In genomic region chr7:115131259-115131969, GRCm38 (mm10) we compare ENCODE assay signal across 26 mouse cellular contexts.
DNase-seq lines count a peak whose midpoint lies in the region; ATAC-seq lines count a peak whose summit lies in the region.
"Had no signal": no experiment of that assay in that cellular context is flagged by ENCODE, and none has a peak within 500 bp of the region (broad histone marks: within the 10 kb centered on the region; RNA-seq: fewer than 3 reads in every experiment).

No protein-coding gene starts in this region.

- H3K27me3 ChIP-seq in midbrain, embryonic 12.5 days: 0 out of 2 replicates have a peak, but pooled peaks cover 4% of the 10 kb centered on the region
- no peaks in the 10 kb centered on the region for H3K27me3 ChIP-seq in midbrain, embryonic 15.5 days (replicated peaks)
- H3K27me3 ChIP-seq in forebrain, embryonic 15.5 days: no peaks in the 10 kb centered on the region
- no peaks in the 10 kb centered on the region for H3K27me3 ChIP-seq in midbrain, embryonic 14.5 days (ENCODE audit: control insufficient read depth, insufficient read depth, low read length)
- H3K27me3 ChIP-seq: kidney, embryonic 15.5 days had no signal

- H3K9me3 ChIP-seq in midbrain, embryonic 12.5 days: no peaks in the 10 kb centered on the region
- no peaks in the 10 kb centered on the region for H3K9me3 ChIP-seq in midbrain, embryonic 15.5 days
- no peaks in the 10 kb centered on the region for H3K9me3 ChIP-seq in forebrain, embryonic 15.5 days
- H3K9me3 ChIP-seq in midbrain, embryonic 14.5 days (ENCODE audit: control insufficient read depth, low read length): no peaks in the 10 kb centered on the region
- H3K9me3 ChIP-seq: embryonic facial prominence, embryonic 10.5 days; heart, embryonic 10.5 days; kidney, embryonic 15.5 days; megakaryocyte, embryonic 14.5 days had no signal

- peaks cover 28% of the 10 kb centered on the region for H3K4me1 ChIP-seq in midbrain, embryonic 12.5 days
- peaks cover 10% of the 10 kb centered on the region for H3K4me1 ChIP-seq in midbrain, embryonic 15.5 days
- peaks cover 28% of the 10 kb centered on the region for H3K4me1 ChIP-seq in forebrain, embryonic 15.5 days
- peaks cover 7% of the 10 kb centered on the region; the same call in 1 of the 2 replicates for H3K4me1 ChIP-seq in midbrain, embryonic 14.5 days (ENCODE audit: control insufficient read depth, insufficient read depth, low read length)
- H3K4me1 ChIP-seq: kidney, embryonic 15.5 days had no signal

- 59% methylated on average over 10 of the region's 10 CpGs for WGBS in midbrain, embryonic 12.5 days
- WGBS in midbrain, embryonic 15.5 days: 50% methylated on average over 10 of the region's 10 CpGs
- 36% methylated on average over 10 of the region's 10 CpGs for WGBS in forebrain, embryonic 15.5 days
- 44% methylated on average over 10 of the region's 10 CpGs for WGBS in midbrain, embryonic 14.5 days

- H3K4me2 ChIP-seq in midbrain, embryonic 12.5 days (replicated peaks): 0 out of 2 replicates have a peak overlapping the region, but pooled peaks have one; percentile 2
- H3K4me2 ChIP-seq in midbrain, embryonic 15.5 days: no peak overlapping the region
- H3K4me2 ChIP-seq in forebrain, embryonic 15.5 days (replicated peaks): peak overlapping the region; percentile 13; the same call in 1 of the 2 replicates
- H3K4me2 ChIP-seq in midbrain, embryonic 14.5 days (ENCODE audit: low read length): 0 out of 2 replicates have a peak overlapping the region, but pooled peaks have one; percentile 13
- H3K4me2 ChIP-seq: kidney, embryonic 15.5 days; liver, embryonic 11.5 days had no signal

- H3K36me3 ChIP-seq in midbrain, embryonic 12.5 days: no peaks in the 10 kb centered on the region
- H3K36me3 ChIP-seq in midbrain, embryonic 15.5 days (replicated peaks): no peaks in the 10 kb centered on the region
- H3K36me3 ChIP-seq in forebrain, embryonic 15.5 days: no peaks in the 10 kb centered on the region
- no peaks in the 10 kb centered on the region for H3K36me3 ChIP-seq in midbrain, embryonic 14.5 days (ENCODE audit: control insufficient read depth, insufficient read depth, low read length)
- H3K36me3 ChIP-seq: embryonic facial prominence, embryonic 10.5 days; heart, embryonic 10.5 days; kidney, embryonic 15.5 days had no signal

- H3K9ac ChIP-seq in midbrain, embryonic 12.5 days (replicated peaks): no peak overlapping the region
- H3K9ac ChIP-seq in midbrain, embryonic 15.5 days: no peak overlapping the region
- no peak overlapping the region for H3K9ac ChIP-seq in forebrain, embryonic 15.5 days (replicated peaks)
- no peak overlapping the region for H3K9ac ChIP-seq in midbrain, embryonic 14.5 days (replicated peaks; ENCODE audit: low read length)
- H3K9ac ChIP-seq: kidney, embryonic 15.5 days had no signal

- H3K27ac ChIP-seq in midbrain, embryonic 12.5 days (replicated peaks): peak overlapping the region; percentile 49; the same call in 1 of the 2 replicates
- H3K27ac ChIP-seq in midbrain, embryonic 15.5 days: no peak overlapping the region
- peak overlapping the region; percentile 68 for H3K27ac ChIP-seq in forebrain, embryonic 15.5 days (replicated peaks)
- no peak overlapping the region for H3K27ac ChIP-seq in midbrain, embryonic 14.5 days (replicated peaks; ENCODE audit: low read depth, low read length)
- H3K27ac ChIP-seq: embryonic facial prominence, embryonic 10.5 days; heart, embryonic 10.5 days; kidney, embryonic 15.5 days; stomach, postnatal 0 days had no signal

- peak; percentile 83 for DNase-seq in heart, adult 11 months
- no peak for DNase-seq in heart, adult 9 months (ENCODE audit: low spot score in 2 of 2)
- DNase-seq in midbrain, embryonic 14.5 days: no peak
- no peak for DNase-seq in cerebellum, adult 9-11 months
- no peak for DNase-seq in Muller cell, postnatal 12 days (ENCODE audit: inconsistent ontology term)
- DNase-seq: adrenal gland, postnatal 25 days; cerebellum, adult 8-10 months; gastrocnemius, postnatal 36 days; heart, postnatal 4 days; kidney, adult 11 months; kidney, postnatal 36 days; layer of hippocampus, postnatal 36 days; lung, adult 18-20 months; lung, postnatal 14 days; thymus, adult 2 months had no signal

- H3K4me3 ChIP-seq in midbrain, embryonic 12.5 days: no peak overlapping the region
- no peak overlapping the region for H3K4me3 ChIP-seq in midbrain, embryonic 15.5 days
- no peak overlapping the region for H3K4me3 ChIP-seq in forebrain, embryonic 15.5 days
- no peak overlapping the region for H3K4me3 ChIP-seq in midbrain, embryonic 14.5 days (replicated peaks; ENCODE audit: low read depth, low read length)
- H3K4me3 ChIP-seq: embryonic facial prominence, embryonic 10.5 days; heart, embryonic 10.5 days; kidney, embryonic 15.5 days; megakaryocyte, embryonic 14.5 days; myocyte had no signal

- ATAC-seq in midbrain, embryonic 12.5 days (ENCODE audit: low FRiP score, low read depth): peak; percentile 42
- ATAC-seq in midbrain, embryonic 15.5 days (replicated peaks): no peak
- ATAC-seq in forebrain, embryonic 15.5 days (replicated peaks): peak; percentile 6; the same call in 1 of the 2 replicates
- no peak; the same call in 1 of the 2 replicates for ATAC-seq in midbrain, embryonic 14.5 days (ENCODE audit: low FRiP score, low TSS enrichment)
- ATAC-seq: CD4-positive, CD25-positive, alpha-beta regulatory T cell, adult 4 months had no signal

Comparison
In these comparisons a context has a peak if more than half of its experiments do, and no peak if none do; other contexts are left out.
1. ATAC-seq: peak in midbrain, embryonic 12.5 days (single experiment) and forebrain, embryonic 15.5 days (single experiment); none in midbrain, embryonic 15.5 days (single experiment) and midbrain, embryonic 14.5 days (single experiment).
2. H3K27ac ChIP-seq: peak in midbrain, embryonic 12.5 days (single experiment) and forebrain, embryonic 15.5 days (single experiment); none in midbrain, embryonic 15.5 days (single experiment) and midbrain, embryonic 14.5 days (single experiment).